Mouse (Mus musculus) heart, embryonic 12.5 days (tissue): ENCODE measurements around the gene Cpeb3. TPM values are rescaled to one million over a fixed set of nuclear protein-coding genes. Genes with fewer than 3 reads are reported as not detected.

Source experiments
- polyA plus RNA-seq: library from polyadenylated mRNA; unstranded; fragments of >200 nt; fragmentation: Nextera tagmentation; extraction: Ambion mirVana; gene quantifications from 2 replicates; pipeline ENCODE4 v1.2.1, GENCODE M21; 2016

The Cpeb3 gene
- polyA plus RNA-seq, 1 experiment from 2014 or later: 6.8 TPM

Other genes starting within 250 kb of the Cpeb3 start
- 101 and 103 TPM in 2 replicates for gene March5, start 1.1 kb downstream of the Cpeb3 start, polyA plus RNA-seq
- 62.0 and 62.7 TPM in 2 replicates for gene Ide, start 129.3 kb upstream of the Cpeb3 start, polyA plus RNA-seq
- 53.6 and 57.7 TPM in 2 replicates for gene Kif11, start 167.8 kb upstream of the Cpeb3 start, polyA plus RNA-seq
- gene Hhex, start 226.2 kb upstream of the Cpeb3 start, polyA plus RNA-seq: 13.4 and 14.0 TPM in 2 replicates